Mouse (Mus musculus) hindbrain, embryonic 10.5 days (tissue): Measurements from ENCODE around the gene Uts2. TPM values are rescaled to one million over a fixed set of nuclear protein-coding genes. Genes with fewer than 3 reads are reported as not detected.
A peak's percentile ranks its signal among the peaks of the same experiment; 100 is the strongest.

Experiments
- DNase-seq: peaks from one replicate; pipeline ENCODE4 v3.0.0-alpha.2; 2017; ENCODE audit warnings: low spot score
- H3K27ac ChIP-seq: fragments of 300-500 bp; sonication (generic); 2 replicates; pipeline ENCODE4 v1.5.1; 2016; ENCODE audit warnings: mild to moderate bottlenecking, moderate library complexity
- H3K27me3 ChIP-seq: fragments of 300-500 bp; sonication (generic); 2 replicates; pipeline ENCODE4 v1.6.1; 2016; ENCODE audit warnings: mild to moderate bottlenecking; ENCODE audit not compliant: poor library complexity, insufficient read depth, severe bottlenecking
- H3K36me3 ChIP-seq: fragments of 300-500 bp; sonication (generic); 2 replicates; pipeline ENCODE4 v1.6.1; 2016; ENCODE audit warnings: mild to moderate bottlenecking, moderate library complexity
- H3K4me1 ChIP-seq: fragments of 300-500 bp; sonication (generic); replicated peaks from 2 replicates; pipeline ENCODE4 v1.6.1; 2016; ENCODE audit warnings: mild to moderate bottlenecking
- H3K4me3 ChIP-seq: fragments of 300-500 bp; sonication (generic); 2 replicates; pipeline ENCODE4 v1.5.1; 2016; ENCODE audit warnings: mild to moderate bottlenecking, moderate library complexity
- H3K9me3 ChIP-seq: fragments of 300-500 bp; sonication (generic); 2 replicates; pipeline ENCODE4 v1.6.1; 2016; ENCODE audit warnings: mild to moderate bottlenecking, moderate library complexity
- WGBS: fragments of 180-500 bp; shearing (Covaris S2); methylation state at CpG from one replicate; pipeline ENCODE4 v1.1.7; 2016; 5-methylcytosine and 5-hydroxymethylcytosine counted together
- polyA plus RNA-seq: library from polyadenylated mRNA; unstranded; fragments of >200 nt; fragmentation: Nextera tagmentation; extraction: Ambion mirVana; gene quantifications from 2 replicates; pipeline ENCODE4 v1.2.1, GENCODE M21; 2016

Uts2 gene
- polyA plus RNA-seq, 1 experiment from 2014 or later: not detected

DNA sequence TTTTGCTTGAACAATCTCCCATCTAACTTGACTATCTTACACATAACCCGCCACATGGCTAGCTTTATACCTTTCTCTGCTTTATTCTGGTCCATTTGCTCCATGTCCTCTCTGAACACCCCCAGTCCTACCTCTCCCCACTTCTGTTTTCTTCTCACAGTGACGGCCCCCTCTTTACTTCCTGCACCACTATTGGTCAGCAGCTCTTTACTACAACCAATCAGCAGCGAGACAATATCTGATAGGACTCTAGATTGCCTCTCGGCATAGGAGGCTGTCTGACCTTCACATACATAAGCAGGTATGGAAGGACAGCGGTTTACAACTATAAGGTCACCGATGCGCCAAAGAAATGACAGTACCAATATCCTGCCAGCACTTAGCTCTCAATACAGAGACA lies 39.6 kb downstream of the Uts2 start:
- H3K36me3 ChIP-seq: no peaks in the 10 kb centered on the region; the same call in 1 of the 2 replicates
- no peaks in the 10 kb centered on the region for H3K9me3 ChIP-seq
- no peak for DNase-seq
- 85% methylated on average over 7 of the region's 7 CpGs for WGBS
- no peak overlapping the region for H3K27ac ChIP-seq
- no peak overlapping the region for H3K4me3 ChIP-seq
- H3K27me3 ChIP-seq: no peaks in the 10 kb centered on the region
- H3K4me1 ChIP-seq: no peaks in the 10 kb centered on the region

DNA sequence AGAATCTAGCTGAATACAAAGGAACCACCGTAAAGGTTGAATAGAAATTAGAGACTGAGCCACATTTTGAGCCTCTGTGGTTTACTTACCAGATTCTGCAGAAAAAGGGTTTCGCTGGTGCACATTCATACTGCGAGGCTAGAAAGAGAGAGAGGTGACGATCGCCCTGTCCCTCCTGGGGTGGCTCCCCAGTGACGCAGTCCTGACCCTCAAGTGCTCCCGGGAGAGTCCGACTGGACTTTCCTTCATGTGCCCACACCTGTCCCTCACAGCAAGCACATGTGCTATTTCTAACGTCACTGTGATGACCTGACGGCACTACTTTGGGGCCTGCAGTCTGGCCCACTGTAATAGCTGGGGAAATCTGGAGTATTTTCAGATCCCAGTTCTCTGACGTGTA lies 40.9 kb downstream of the Uts2 start:
- Histone ChIP-seq H3K4me3 (no peak overlapping the region), H3K27ac (no peak overlapping the region), H3K9me3 (no peaks in the 10 kb centered on the region), H3K4me1 (no peaks in the 10 kb centered on the region), H3K27me3 (peaks cover 4% of the 10 kb centered on the region), H3K36me3 (no peaks in the 10 kb centered on the region; the same call in 1 of the 2 replicates)
- 93% methylated on average over 11 of the region's 11 CpGs for WGBS
- no peak for DNase-seq

DNA sequence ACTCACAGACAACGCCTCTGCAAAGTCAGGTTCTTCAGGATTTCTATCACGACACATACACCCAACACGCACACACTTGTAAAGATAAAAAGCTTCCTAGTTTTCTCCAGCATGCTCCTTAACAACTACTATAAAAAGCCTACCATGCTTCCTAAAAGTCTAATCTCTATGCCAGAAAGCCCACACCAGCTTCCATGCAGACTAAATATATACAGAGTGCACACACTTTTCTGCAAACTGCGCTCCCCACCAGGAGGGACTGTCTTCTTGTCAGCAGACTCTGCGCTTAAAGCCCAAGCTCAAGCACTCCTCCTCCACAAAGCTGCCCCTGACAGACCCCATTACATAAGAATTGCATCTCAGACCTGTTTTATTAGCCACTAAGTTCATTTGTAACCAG lies 44.6 kb downstream of the Uts2 start:
- peaks cover 11% of the 10 kb centered on the region for H3K27me3 ChIP-seq
- WGBS: 89% methylated on average over 5 of the region's 5 CpGs
- peaks cover 23% of the 10 kb centered on the region for H3K4me1 ChIP-seq
- no peak overlapping the region for H3K27ac ChIP-seq
- no peak for DNase-seq
- H3K4me3 ChIP-seq: no peak overlapping the region
- no peaks in the 10 kb centered on the region for H3K9me3 ChIP-seq
- H3K36me3 ChIP-seq: peaks cover 1% of the 10 kb centered on the region

DNA sequence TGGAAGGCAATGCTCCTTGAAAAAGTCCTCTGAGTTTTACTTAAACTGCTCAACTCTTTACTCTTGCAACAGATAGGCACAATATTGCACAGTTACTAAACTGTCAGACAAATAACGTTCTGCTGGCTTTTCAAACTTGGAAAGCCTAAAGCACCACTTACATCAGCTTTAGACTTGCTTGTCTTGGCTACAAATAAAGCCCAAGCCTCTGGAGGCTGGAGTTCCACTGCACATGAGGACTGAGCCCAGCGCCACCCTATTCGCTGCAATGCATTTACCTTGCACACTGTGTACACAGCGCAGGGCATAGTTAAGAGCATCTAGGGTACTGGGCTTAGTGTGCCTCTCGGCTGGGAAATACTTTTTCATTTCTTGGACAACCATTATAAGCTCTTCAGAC lies 46.4 kb downstream of the Uts2 start:
- DNase-seq: no peak
- WGBS: 51% methylated on average over 5 of the region's 5 CpGs
- peaks cover 18% of the 10 kb centered on the region for H3K36me3 ChIP-seq
- no peak overlapping the region for H3K27ac ChIP-seq
- peaks cover 11% of the 10 kb centered on the region for H3K27me3 ChIP-seq
- no peaks in the 10 kb centered on the region for H3K9me3 ChIP-seq
- peak overlapping the region; percentile 71 for H3K4me3 ChIP-seq
- H3K4me1 ChIP-seq: peaks cover 23% of the 10 kb centered on the region

DNA sequence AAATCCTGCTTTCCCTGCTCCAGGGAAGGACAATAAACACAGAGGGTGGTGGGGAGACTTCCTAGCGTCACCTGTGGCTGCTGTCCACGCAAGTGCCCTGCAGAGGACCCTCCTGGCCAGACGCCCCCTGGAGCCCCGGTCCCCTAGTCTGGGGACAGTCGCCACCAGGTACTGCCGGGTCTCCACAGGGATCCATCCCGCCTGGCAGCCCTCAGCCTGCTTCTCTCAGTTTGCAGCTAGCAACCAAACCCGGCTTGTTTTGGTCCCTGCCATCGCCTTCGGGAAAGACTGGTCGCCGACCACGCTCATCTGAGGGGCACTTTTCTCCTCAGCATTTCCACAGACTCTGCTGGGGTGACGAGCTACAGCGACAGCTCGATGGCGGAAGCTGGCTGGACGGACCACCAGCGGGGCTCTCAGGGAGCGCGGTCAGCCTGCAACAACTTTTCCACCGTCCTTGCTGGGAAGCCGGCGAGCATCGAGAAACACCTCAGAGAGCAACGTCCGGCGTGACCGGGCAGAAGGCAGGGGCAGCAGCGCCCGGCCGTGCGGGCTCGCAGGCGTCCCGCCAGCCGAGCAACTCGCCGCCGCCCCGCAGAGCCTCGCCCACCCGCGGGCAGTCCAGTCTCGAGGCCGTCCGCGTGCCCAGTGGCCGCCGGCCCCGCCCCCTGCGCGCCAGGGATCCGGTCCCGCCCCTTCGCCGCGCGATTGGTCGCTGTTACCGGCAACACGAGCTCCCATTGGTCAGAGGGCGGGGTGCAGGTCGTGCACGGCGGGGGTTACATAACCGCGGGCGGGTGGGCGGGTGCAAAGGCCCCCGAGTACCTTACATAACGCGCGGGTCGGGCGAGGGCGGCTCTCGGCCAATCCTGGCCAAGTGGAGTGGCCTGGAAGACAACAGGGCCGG lies 47.4 kb downstream of the Uts2 start, which contains the start of gene Per3:
TSS of gene Per3 (minus strand) at position 629 of the 907 bp plus-strand sequence.
- peaks cover 28% of the 10 kb centered on the region for H3K36me3 ChIP-seq
- under 1% methylated on average over 79 of the region's 79 CpGs for WGBS
- no peaks in the 10 kb centered on the region for H3K9me3 ChIP-seq
- peaks cover 23% of the 10 kb centered on the region for H3K4me1 ChIP-seq
- peak; percentile 95 for DNase-seq
- peak within 1 kb of the TSS; percentile 89 for H3K27ac ChIP-seq
- H3K27me3 ChIP-seq: peaks cover 11% of the 10 kb centered on the region
- H3K4me3 ChIP-seq: peak within 1 kb of the TSS; percentile 71

DNA sequence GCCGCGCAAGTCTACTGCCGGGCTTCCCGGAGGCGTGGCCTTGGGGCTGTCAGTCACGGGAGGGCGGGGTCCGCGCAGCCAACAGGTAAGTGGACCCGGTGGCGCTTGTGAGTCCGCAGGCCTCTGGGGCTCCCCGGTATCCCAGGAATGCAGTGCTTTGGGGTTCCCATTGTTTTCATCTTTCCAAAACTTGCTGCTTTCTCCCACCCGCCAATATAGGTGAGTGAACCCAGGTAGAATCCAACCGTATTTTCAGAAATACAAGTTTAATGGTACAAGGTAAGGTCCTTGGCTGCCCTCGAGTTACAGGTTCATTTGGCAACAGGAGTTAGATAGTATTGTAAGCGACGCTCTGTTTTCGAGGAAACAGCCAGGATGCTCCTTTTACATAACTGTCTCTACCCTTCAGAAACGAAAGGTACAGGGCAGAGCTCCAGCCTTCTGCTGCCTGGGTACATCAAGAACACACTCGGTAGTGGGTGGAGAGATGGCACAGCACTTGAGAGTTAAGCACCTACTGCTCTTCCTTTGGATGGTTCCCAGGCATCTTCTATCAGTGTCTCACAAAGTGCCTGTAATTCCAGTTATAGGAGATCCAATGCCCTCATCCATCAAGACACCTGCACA lies 48.2 kb downstream of the Uts2 start:
- peaks cover 11% of the 10 kb centered on the region for H3K27me3 ChIP-seq
- H3K36me3 ChIP-seq: peaks cover 36% of the 10 kb centered on the region
- H3K27ac ChIP-seq: peak overlapping the region; percentile 89
- 5% methylated on average over 21 of the region's 21 CpGs for WGBS
- no peak for DNase-seq
- H3K4me1 ChIP-seq: peaks cover 23% of the 10 kb centered on the region
- H3K4me3 ChIP-seq: peak overlapping the region; percentile 71
- no peaks in the 10 kb centered on the region for H3K9me3 ChIP-seq

DNA sequence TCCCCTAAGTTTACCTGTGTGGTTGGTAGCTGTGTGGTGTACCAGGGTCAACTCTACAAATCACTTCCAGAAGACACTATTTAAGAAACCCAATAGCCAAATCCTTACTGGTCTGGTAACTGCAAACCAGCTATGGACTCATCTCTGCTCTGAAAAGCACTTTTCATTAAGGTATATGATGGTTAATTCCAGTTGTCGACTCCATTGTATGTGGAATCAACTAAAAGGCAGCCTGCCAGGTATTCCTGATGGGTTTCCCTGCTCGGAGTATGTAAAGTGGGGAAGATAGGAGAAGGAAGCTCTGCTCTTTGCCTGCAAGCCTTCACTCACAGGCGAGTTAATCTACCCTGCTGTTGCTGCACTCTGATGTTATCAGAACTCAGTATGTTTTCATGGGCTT lies 49.6 kb downstream of the Uts2 start:
- 92% methylated on average over 3 of the region's 3 CpGs for whole genome bisulfite sequencing
- Histone ChIP-seq H3K27ac (no peak overlapping the region), H3K36me3 (peaks cover 49% of the 10 kb centered on the region), H3K9me3 (no peaks in the 10 kb centered on the region), H3K4me3 (no peak overlapping the region), H3K27me3 (peaks cover 11% of the 10 kb centered on the region), H3K4me1 (peaks cover 23% of the 10 kb centered on the region)
- DNase-seq: no peak

DNA sequence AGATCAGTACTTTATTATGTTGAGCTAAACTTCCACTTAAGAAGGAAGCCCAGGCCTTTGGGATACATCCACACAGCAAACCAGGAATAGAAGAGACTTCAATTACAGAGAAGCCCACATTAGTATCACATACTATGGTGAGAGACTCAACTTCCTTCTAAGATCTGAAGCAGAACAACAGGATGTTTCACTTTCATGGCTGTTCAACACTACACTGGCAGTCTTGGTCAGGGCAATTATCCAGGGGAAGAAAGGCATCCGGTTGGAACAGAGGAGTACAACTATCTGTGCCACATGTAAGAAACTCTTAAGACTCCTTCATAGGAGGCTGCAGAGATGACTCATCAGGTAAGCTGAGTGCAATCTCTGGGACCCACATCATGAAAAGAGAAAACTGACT lies 54.3 kb downstream of the Uts2 start:
- H3K27me3 ChIP-seq: no peaks in the 10 kb centered on the region
- H3K4me3 ChIP-seq: no peak overlapping the region
- 83% methylated on average over 1 of the region's 1 CpGs for WGBS
- no peak for DNase-seq
- no peaks in the 10 kb centered on the region for H3K9me3 ChIP-seq
- peaks cover 3% of the 10 kb centered on the region for H3K4me1 ChIP-seq
- H3K27ac ChIP-seq: no peak overlapping the region
- H3K36me3 ChIP-seq: peaks cover 87% of the 10 kb centered on the region

Other genes starting within 250 kb of the Uts2 start
- gene Errfi1, start 143.2 kb upstream of the Uts2 start, polyA plus RNA-seq: 29.7 and 32.1 TPM in 2 replicates
- gene Park7, start 82.7 kb upstream of the Uts2 start, polyA plus RNA-seq: 449 and 453 TPM in 2 replicates
- gene Tnfrsf9, start 82.5 kb upstream of the Uts2 start, polyA plus RNA-seq: 0.17 and 0.57 TPM in 2 replicates
- 4.3 and 5.7 TPM in 2 replicates for gene Per3, start 47.6 kb downstream of the Uts2 start, polyA plus RNA-seq
- gene Vamp3, start 60.9 kb downstream of the Uts2 start, polyA plus RNA-seq: 105 and 123 TPM in 2 replicates
- not detected in 2 replicates for gene Gm13090, start 92.5 kb downstream of the Uts2 start, polyA plus RNA-seq